ENCODE assay signal across 8 mouse cellular contexts in genomic region chr15:84662952-84663684, GRCm38 (mm10). TPM values are rescaled to one million over a fixed set of nuclear protein-coding genes. Genes with fewer than 3 reads are reported as not detected.
A peak's percentile ranks its signal among the peaks of the same experiment; 100 is the strongest.
DNase-seq lines count a peak whose midpoint lies in the region; ATAC-seq and TF ChIP-seq lines count a peak whose summit lies in the region.

No protein-coding gene starts in this region.

- TF ChIP-seq POLR2A in cerebellum, adult 2 months (IDR thresholded peaks at IDR 0.05; ENCODE audit: borderline replicate concordance, insufficient read depth, low read length), result no peak
- TF ChIP-seq POLR2A in brain, embryonic 14.5 days (IDR thresholded peaks at IDR 0.05; ENCODE audit: borderline replicate concordance, extremely low read depth, insufficient read depth, insufficient read length, poor library complexity, severe bottlenecking), result 0 out of 2 replicates have a peak, but pooled peaks have one; percentile 23

- peak in 1 of 2 experiments; percentile 47 for DNase-seq in cerebellum, adult 2 months
- no peak for DNase-seq in cerebellum, adult 11 months
- peak; percentile 89 for DNase-seq in brain, embryonic 14.5 days (ENCODE audit: low read depth)
- peak; percentile 82 for DNase-seq in gastrocnemius, adult 2 months
- peak; percentile 83 for DNase-seq in liver
- DNase-seq in spleen, postnatal 4 days (ENCODE audit: low spot score in 2 of 2), result peak; percentile 70 to 83

- 4% methylated on average over 56 of the region's 56 CpGs for WGBS in cerebellum, adult 2 months
- under 1% methylated on average over 50 of the region's 56 CpGs for WGBS in hindbrain, embryonic 16.5 days
- under 1% methylated on average over 56 of the region's 56 CpGs for WGBS in midbrain, embryonic 15.5 days

- H3K9ac ChIP-seq in hindbrain, embryonic 16.5 days (ENCODE audit: low read depth, low read length), result peak overlapping the region; percentile 76
- H3K9ac ChIP-seq in midbrain, embryonic 15.5 days, result peak overlapping the region; percentile 55

- H3K27ac ChIP-seq in cerebellum, adult 2 months (ENCODE audit: insufficient read depth, low read length), result no peak overlapping the region; the same call in 1 of the 2 replicates
- peak overlapping the region; percentile 57 for H3K27ac ChIP-seq in gastrocnemius, adult 2 months
- peak overlapping the region; percentile 80 for H3K27ac ChIP-seq in hindbrain, embryonic 16.5 days (ENCODE audit: low read depth, low read length)
- H3K27ac ChIP-seq in midbrain, embryonic 15.5 days, result peak overlapping the region; percentile 48

- H3K9me3 ChIP-seq in hindbrain, embryonic 16.5 days (ENCODE audit: control insufficient read depth, low read length), result no peaks in the 10 kb centered on the region
- no peaks in the 10 kb centered on the region for H3K9me3 ChIP-seq in midbrain, embryonic 15.5 days

- H3K36me3 ChIP-seq in hindbrain, embryonic 16.5 days (ENCODE audit: control insufficient read depth, insufficient read depth, low read length), result no peaks in the 10 kb centered on the region
- H3K36me3 ChIP-seq in midbrain, embryonic 15.5 days (replicated peaks), result no peaks in the 10 kb centered on the region

- intact Hi-C loops in gastrocnemius, adult 2 months (cut with DNase I), result no loop called here

- no peak for TF ChIP-seq CTCF in cerebellum, adult 2 months (IDR thresholded peaks at IDR 0.05; ENCODE audit: borderline replicate concordance, insufficient read depth, low read depth, low read length)
- no peak for TF ChIP-seq CTCF in brain, embryonic 14.5 days (IDR thresholded peaks at IDR 0.05; ENCODE audit: borderline replicate concordance, extremely low read depth, insufficient read depth, insufficient read length)
- TF ChIP-seq CTCF in gastrocnemius, adult 2 months (IDR thresholded peaks at IDR 0.05), result no peak

- ATAC-seq in hindbrain, embryonic 16.5 days, result peak; percentile 68
- peak; percentile 71 for ATAC-seq in midbrain, embryonic 15.5 days (replicated peaks)

- H3K4me2 ChIP-seq in hindbrain, embryonic 16.5 days (ENCODE audit: low read length), result peak overlapping the region; percentile 75
- peak overlapping the region; percentile 62 for H3K4me2 ChIP-seq in midbrain, embryonic 15.5 days

- H3K4me1 ChIP-seq in cerebellum, adult 2 months (ENCODE audit: control insufficient read depth, insufficient read depth, low read length), result peaks cover 8% of the 10 kb centered on the region
- peaks cover 37% of the 10 kb centered on the region for H3K4me1 ChIP-seq in hindbrain, embryonic 16.5 days (ENCODE audit: control insufficient read depth, insufficient read depth, low read depth, low read length)
- H3K4me1 ChIP-seq in midbrain, embryonic 15.5 days, result peaks cover 37% of the 10 kb centered on the region

- H3K4me3 ChIP-seq in cerebellum, adult 2 months (replicated peaks; ENCODE audit: insufficient read depth, low read depth, low read length), result peak overlapping the region; percentile 36
- H3K4me3 ChIP-seq in gastrocnemius, adult 2 months, result peak overlapping the region; percentile 76
- peak overlapping the region; percentile 59 for H3K4me3 ChIP-seq in hindbrain, embryonic 16.5 days (ENCODE audit: low read length)
- H3K4me3 ChIP-seq in midbrain, embryonic 15.5 days, result peak overlapping the region; percentile 56

- no peaks in the 10 kb centered on the region for H3K27me3 ChIP-seq in cerebellum, adult 2 months (ENCODE audit: control insufficient read depth, insufficient read depth, low read length)
- H3K27me3 ChIP-seq in hindbrain, embryonic 16.5 days (replicated peaks; ENCODE audit: control insufficient read depth, insufficient read depth, low read length), result no peaks in the 10 kb centered on the region
- H3K27me3 ChIP-seq in midbrain, embryonic 15.5 days (replicated peaks), result no peaks in the 10 kb centered on the region

RNA-seq across cellular contexts. Expression of gene Prr5, which starts 6.3 kb away (rescaled TPM):
- 13.5 and 14.9 TPM in 2 replicates for polyA plus RNA-seq in cerebellum, adult 2 months (2012; rRNA removed)
- polyA plus RNA-seq in brain, embryonic 14.5 days (2012; rRNA removed), result 14.2 and 20.9 TPM in 2 replicates
- 1 to 10 TPM; 3.0 to 4.3 TPM for total RNA-seq in gastrocnemius, adult 2 months (2021)
- 30.5 and 33.2 TPM in 2 replicates for polyA plus RNA-seq in hindbrain, embryonic 16.5 days (2015; fragmentation: Nextera tagmentation; extraction: Ambion mirVana)
- polyA plus RNA-seq in midbrain, embryonic 15.5 days (2015; fragmentation: Nextera tagmentation; extraction: Ambion mirVana), result 27.5 and 27.7 TPM in 2 replicates

RNA-seq across cellular contexts. Expression of gene Arhgap8, which starts 56.7 kb away (rescaled TPM):
- 0.18 and 0.27 TPM in 2 replicates for polyA plus RNA-seq in cerebellum, adult 2 months (2012; rRNA removed)
- polyA plus RNA-seq in brain, embryonic 14.5 days (2012; rRNA removed), result 0.44 and 0.81 TPM in 2 replicates
- total RNA-seq in gastrocnemius, adult 2 months (2021), result under 1 TPM in 1 of 2 experiments, not detected in 1; 0.25 TPM
- 0.61 and 0.96 TPM in 2 replicates for polyA plus RNA-seq in hindbrain, embryonic 16.5 days (2015; fragmentation: Nextera tagmentation; extraction: Ambion mirVana)
- polyA plus RNA-seq in midbrain, embryonic 15.5 days (2015; fragmentation: Nextera tagmentation; extraction: Ambion mirVana), result 0.59 and 0.73 TPM in 2 replicates
